Comparison of ENCODE assay signal across 7 mouse cellular contexts in the genomic region with DNA sequence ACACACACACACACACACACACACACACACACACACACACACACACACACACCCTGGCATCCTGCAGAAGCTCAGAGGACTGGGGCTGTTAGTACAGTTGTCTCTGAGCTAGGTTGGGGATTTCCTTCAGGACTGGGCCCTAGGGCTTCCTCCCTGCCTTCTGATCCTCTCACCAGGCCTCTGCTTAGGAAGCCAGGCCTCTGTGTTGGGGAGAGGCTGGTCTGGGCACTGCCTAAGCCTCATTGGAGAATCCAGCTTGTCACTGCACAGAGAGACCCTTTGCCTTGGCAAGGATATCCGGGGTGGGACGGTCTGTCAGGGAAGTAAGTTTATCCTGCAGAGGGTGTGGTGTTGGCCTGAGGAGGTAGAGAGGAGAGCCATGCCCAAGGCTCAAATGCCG. TPM values are rescaled to one million over a fixed set of nuclear protein-coding genes. Genes with fewer than 3 reads are reported as not detected.
DNase-seq lines count a peak whose midpoint lies in the region; ATAC-seq and TF ChIP-seq lines count a peak whose summit lies in the region.

No protein-coding gene starts in this region.

- H3K9ac ChIP-seq in CH12.LX (ENCODE audit: insufficient read depth, low read depth) = peak overlapping the region; percentile 42
- H3K9ac ChIP-seq in hindbrain, embryonic 14.5 days = no peak overlapping the region
- H3K9ac ChIP-seq in lung, embryonic 16.5 days (ENCODE audit: low read length) = peak overlapping the region; percentile 91

- peak; percentile 47 for DNase-seq in CD4-positive helper T cell, adult 2 months (ENCODE audit: low read depth, low spot score)
- DNase-seq in CH12.LX (ENCODE audit: extremely low read depth) = no peak
- DNase-seq in hindbrain, embryonic 14.5 days (ENCODE audit: low spot score) = no peak
- DNase-seq in layer of hippocampus, adult 11-12 months (ENCODE audit: low spot score) = no peak
- DNase-seq in right cerebral cortex, postnatal 4 days = no peak
- no peak for DNase-seq in spleen, postnatal 36 days (ENCODE audit: low spot score in 2 of 2)

- no peak overlapping the region for H3K4me3 ChIP-seq in CH12.LX (replicated peaks in 1 of 3; ENCODE audit: low read depth in 2 of 3, low read length in 2 of 3, poor library complexity in 1 of 3)
- H3K4me3 ChIP-seq in hindbrain, embryonic 14.5 days (replicated peaks; ENCODE audit: low read length) = no peak overlapping the region
- peak overlapping the region; percentile 80 for H3K4me3 ChIP-seq in lung, embryonic 16.5 days (ENCODE audit: low read length)

- H3K27me3 ChIP-seq in CH12.LX (replicated peaks) = no peaks in the 10 kb centered on the region
- no peaks in the 10 kb centered on the region for H3K27me3 ChIP-seq in hindbrain, embryonic 14.5 days (ENCODE audit: control insufficient read depth, insufficient read depth, low read length)
- no peaks in the 10 kb centered on the region for H3K27me3 ChIP-seq in lung, embryonic 16.5 days (ENCODE audit: control insufficient read depth, insufficient read depth, low read depth, low read length)

- H3K4me2 ChIP-seq in CH12.LX (ENCODE audit: insufficient read depth, low read depth, poor library complexity, severe bottlenecking) = no peak overlapping the region
- H3K4me2 ChIP-seq in hindbrain, embryonic 14.5 days (replicated peaks) = peak overlapping the region; percentile 96; the same call in 1 of the 2 replicates
- peak overlapping the region; percentile 77 for H3K4me2 ChIP-seq in lung, embryonic 16.5 days (ENCODE audit: low read depth, low read length)

- H3K9me3 ChIP-seq in CH12.LX (replicated peaks; ENCODE audit: low read length) = no peaks in the 10 kb centered on the region
- H3K9me3 ChIP-seq in hindbrain, embryonic 14.5 days (ENCODE audit: control insufficient read depth, low read length) = no peaks in the 10 kb centered on the region
- no peaks in the 10 kb centered on the region for H3K9me3 ChIP-seq in lung, embryonic 16.5 days (ENCODE audit: control insufficient read depth, low read length)

- ATAC-seq in hindbrain, embryonic 14.5 days (ENCODE audit: low FRiP score) = no peak
- no peak; the same call in 1 of the 2 replicates for ATAC-seq in lung, embryonic 16.5 days (ENCODE audit: low read depth)

- H3K79me2 ChIP-seq in CH12.LX (replicated peaks; ENCODE audit: control insufficient read depth, extremely low read depth, insufficient read depth, poor library complexity, severe bottlenecking) = no peaks in the 10 kb centered on the region

- H3K27ac ChIP-seq in CH12.LX (ENCODE audit: insufficient read depth, low read depth) = no peak overlapping the region
- no peak overlapping the region for H3K27ac ChIP-seq in hindbrain, embryonic 14.5 days
- peak overlapping the region; percentile 96 for H3K27ac ChIP-seq in lung, embryonic 16.5 days (ENCODE audit: low read length)

- no peak for TF ChIP-seq CTCF in CH12.LX (conservative IDR thresholded peaks at IDR 0.05 in 1 of 2, IDR thresholded peaks at IDR 0.05 in 1 of 2; ENCODE audit: low read depth in 2 of 2, low read length in 2 of 2)

- in situ Hi-C loops in CH12.LX (cut with MboI; ENCODE audit: low pct_ligation_motif_present, low pct_unique_long_range_greater_than_20kb, low sequenced_read_pairs) = no loop called here

- no peak for TF ChIP-seq EP300 in CH12.LX (IDR thresholded peaks at IDR 0.05; ENCODE audit: low read length)

- TF ChIP-seq RAD21 in CH12.LX (IDR thresholded peaks at IDR 0.05; ENCODE audit: low read depth, low read length) = no peak

- H3K36me3 ChIP-seq in CH12.LX (replicated peaks in 1 of 2; ENCODE audit: control insufficient read depth in 1 of 2, insufficient read depth in 1 of 2, low read length in 1 of 2) = peaks cover 0 to 28% of the 10 kb centered on the region in 2 experiments
- no peaks in the 10 kb centered on the region for H3K36me3 ChIP-seq in hindbrain, embryonic 14.5 days (replicated peaks; ENCODE audit: control insufficient read depth, insufficient read depth)
- no peaks in the 10 kb centered on the region; the same call in 1 of the 2 replicates for H3K36me3 ChIP-seq in lung, embryonic 16.5 days (ENCODE audit: control insufficient read depth, insufficient read depth, low read length)

- peaks cover 4 to 32% of the 10 kb centered on the region in 2 experiments for H3K4me1 ChIP-seq in CH12.LX (ENCODE audit: control insufficient read depth in 1 of 2, insufficient read depth in 2 of 2)
- H3K4me1 ChIP-seq in hindbrain, embryonic 14.5 days (replicated peaks; ENCODE audit: control insufficient read depth, insufficient read depth, low read length) = peaks cover 34% of the 10 kb centered on the region
- peaks cover 62% of the 10 kb centered on the region for H3K4me1 ChIP-seq in lung, embryonic 16.5 days (replicated peaks; ENCODE audit: control insufficient read depth, insufficient read depth, low read length)

- TF ChIP-seq POLR2A in CH12.LX (IDR thresholded peaks at IDR 0.05; ENCODE audit: low read depth, low read length) = no peak

- dilution Hi-C loops in CH12.LX (cut with MboI; ENCODE audit: extremely low pct_ligation_motif_present, extremely low pct_unique_long_range_greater_than_20kb, low sequenced_read_pairs) = no loop called here

- 56% methylated on average over 3 of the region's 3 CpGs for WGBS in hindbrain, embryonic 14.5 days
- WGBS in lung, embryonic 16.5 days = 7% methylated on average over 3 of the region's 3 CpGs

TF ChIP-seq in CH12.LX, 34 proteins besides CTCF, POLR2A, EP300 and RAD21:
- TF ChIP-seq MAZ (IDR thresholded peaks at IDR 0.05; ENCODE audit: low read depth, low read length) (no peak), TBP (conservative IDR thresholded peaks at IDR 0.05; ENCODE audit: low read depth, low read length) (no peak), NELFE (IDR thresholded peaks at IDR 0.05; ENCODE audit: low read depth, low read length) (no peak), JUN (IDR thresholded peaks at IDR 0.05; ENCODE audit: insufficient read depth, low read depth, low read length) (no peak), MXI1 (IDR thresholded peaks at IDR 0.05; ENCODE audit: low read depth, low read length) (no peak), ZC3H11A (IDR thresholded peaks at IDR 0.05; ENCODE audit: low read depth, low read length) (no peak)
TF ChIP-seq in CH12.LX: peak in this region for 0.

RNA-seq across cellular contexts. Expression of gene Csrp1, which starts 10.4 kb away (rescaled TPM):
- 50.7 and 54.3 TPM in 2 replicates for total RNA-seq in CH12.LX (2012; rRNA removed)
- total RNA-seq in CH12.LX (2014; rRNA removed) = 44.7 and 49.4 TPM in 2 replicates
- polyA plus RNA-seq in CH12.LX (2012; ENCODE audit: insufficient read length, low read depth) = 45.9 and 52.5 TPM in 2 replicates
- polyA plus RNA-seq in hindbrain, embryonic 14.5 days (2014; fragmentation: Nextera tagmentation; extraction: Ambion mirVana) = 21.7 and 22.1 TPM in 2 replicates
- polyA plus RNA-seq in lung, embryonic 16.5 days (2015; fragmentation: Nextera tagmentation; extraction: Ambion mirVana) = 268 and 290 TPM in 2 replicates

RNA-seq across cellular contexts. Expression of gene Phlda3, which starts 35.6 kb away (rescaled TPM):
- total RNA-seq in CH12.LX (2012; rRNA removed) = 76.8 and 98.1 TPM in 2 replicates
- total RNA-seq in CH12.LX (2014; rRNA removed) = 45.6 and 49.5 TPM in 2 replicates
- 34.9 and 37.5 TPM in 2 replicates for polyA plus RNA-seq in CH12.LX (2012; ENCODE audit: insufficient read length, low read depth)
- polyA plus RNA-seq in hindbrain, embryonic 14.5 days (2014; fragmentation: Nextera tagmentation; extraction: Ambion mirVana) = 38.5 and 38.7 TPM in 2 replicates
- 62.8 and 63.2 TPM in 2 replicates for polyA plus RNA-seq in lung, embryonic 16.5 days (2015; fragmentation: Nextera tagmentation; extraction: Ambion mirVana)

RNA-seq across cellular contexts. Expression of gene Tnni1, which starts 48.9 kb away (rescaled TPM):
- total RNA-seq in CH12.LX (2012; rRNA removed) (1.5 and 1.6 TPM in 2 replicates), CH12.LX (2014; rRNA removed) (5.5 and 6.9 TPM in 2 replicates)
- 3.5 and 4.2 TPM in 2 replicates for polyA plus RNA-seq in CH12.LX (2012; ENCODE audit: insufficient read length, low read depth)
- polyA plus RNA-seq in hindbrain, embryonic 14.5 days (2014; fragmentation: Nextera tagmentation; extraction: Ambion mirVana) = 0.47 and 1.7 TPM in 2 replicates
- 92.3 and 105 TPM in 2 replicates for polyA plus RNA-seq in lung, embryonic 16.5 days (2015; fragmentation: Nextera tagmentation; extraction: Ambion mirVana)

Comparison
In these comparisons a context has a peak if more than half of its experiments do, and no peak if none do; other contexts are left out.
1. RNA of gene Tnni1, which starts 48.9 kb away (polyA plus RNA-seq): 92.3 to 105 TPM in lung, embryonic 16.5 days; 3.5 to 4.2 TPM in CH12.LX and 0.47 to 1.7 TPM in hindbrain, embryonic 14.5 days; every median in the first group is over 10 times any median in the second.